Mouse (Mus musculus) heart, adult 2 months (tissue): Measurements from ENCODE around the gene Crtc2. TPM values are rescaled to one million over a fixed set of nuclear protein-coding genes. Genes with fewer than 3 reads are reported as not detected.

Experiments
- DNase-seq, 2 experiments: peaks; one replicate each; pipeline ENCODE4 v3.0.0; 2021
- H3K27ac ChIP-seq: fragments of 200-600 bp; 2 replicates; pipeline ENCODE4 v1.8.1; 2022
- H3K27me3 ChIP-seq: fragments of 200-500 bp; 2 replicates; pipeline ENCODE4 v1.6.1; 2012; ENCODE audit warnings: mild to moderate bottlenecking, low read length, inconsistent platforms, mixed read lengths; ENCODE audit not compliant: control insufficient read depth, insufficient read depth
- H3K36me3 ChIP-seq: fragments of 200-500 bp; 2 replicates; pipeline ENCODE4 v1.6.1; 2012; ENCODE audit warnings: low read length, inconsistent platforms; ENCODE audit not compliant: control insufficient read depth, insufficient read depth
- H3K4me1 ChIP-seq: fragments of 200-500 bp; 2 replicates; pipeline ENCODE4 v1.6.1; 2011; ENCODE audit warnings: low read length; ENCODE audit not compliant: control insufficient read depth, insufficient read depth
- H3K4me3 ChIP-seq: fragments of 200-600 bp; 2 replicates; pipeline ENCODE4 v1.8.1; 2022
- H3K79me2 ChIP-seq: fragments of 200-500 bp; replicated peaks from 2 replicates; pipeline ENCODE4 v1.6.1; 2012; ENCODE audit warnings: mild to moderate bottlenecking, inconsistent platforms, low read length, moderate library complexity, mixed read lengths; ENCODE audit not compliant: control insufficient read depth, insufficient read depth
- H3K9ac ChIP-seq: fragments of 200-500 bp; 2 replicates; pipeline ENCODE4 v1.6.1; 2012; ENCODE audit warnings: low read depth, mild to moderate bottlenecking, control low read depth, inconsistent platforms, low read length, mixed read lengths
- CTCF ChIP-seq: fragments of 200-600 bp; IDR thresholded peaks from 2 replicates; pipeline ENCODE4 v1.8.1; 2022; ENCODE audit warnings: antibody characterized with exemption, mild to moderate bottlenecking, moderate library complexity
- EP300 ChIP-seq: fragments of 200-500 bp; IDR thresholded peaks from 2 replicates; pipeline ENCODE4 v1.6.1; 2011; ENCODE audit warnings: low read depth, low read length, control low read depth; ENCODE audit not compliant: insufficient read depth
- POLR2A ChIP-seq: fragments of 200-500 bp; IDR thresholded peaks from 2 replicates; pipeline ENCODE4 v1.6.1; 2011; ENCODE audit warnings: mild to moderate bottlenecking, low read depth, low read length, control low read depth; ENCODE audit not compliant: insufficient read depth
- WGBS: fragments of 180-500 bp; shearing (Covaris S2); methylation state at CpG from one replicate; pipeline ENCODE4 v1.1.7; 2018; 5-methylcytosine and 5-hydroxymethylcytosine counted together
- intact Hi-C: fragments of 180-260 bp; cut with DNase I; formaldehyde crosslinking; loops from one replicate; pipeline ENCODE4 v1.15.1; 2025
- polyA plus RNA-seq: library from polyadenylated mRNA; depleted of rRNA; stranded (reverse); fragments of >200 nt; gene quantifications from 2 replicates; pipeline ENCODE4 v1.2.3, GENCODE M21; 2012
- total RNA-seq, 2 experiments: library from RNA; stranded (reverse); gene quantifications; 2 replicates each; pipeline ENCODE4 v1.2.3; 2021

The Crtc2 gene
- total and polyA plus RNA-seq, 3 experiments = 16.6 to 32.9 (median 17.1) TPM

DNA sequence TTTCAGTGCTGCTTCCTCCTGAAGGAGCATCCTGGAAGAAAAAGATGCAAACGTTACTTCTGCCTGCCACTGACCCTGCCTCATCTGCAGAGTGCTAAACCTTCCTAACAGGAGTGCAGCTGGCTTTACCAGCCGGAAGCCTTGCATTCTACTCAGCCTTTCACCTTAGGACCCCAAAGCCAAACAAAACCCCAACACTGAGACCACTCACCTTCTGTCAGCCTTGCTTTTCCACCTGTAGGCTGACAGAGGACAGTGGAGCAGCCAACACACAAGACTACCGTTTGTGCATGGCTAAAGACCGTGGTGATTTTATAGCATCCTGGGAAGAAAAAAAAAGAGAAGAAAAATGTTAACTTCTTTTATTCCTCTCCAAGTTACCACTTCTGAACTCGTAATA, 41.2 kb upstream of the Crtc2 start:
- H3K27ac ChIP-seq = peak overlapping the region; percentile 96
- intact Hi-C loops = loop anchor here (5.0 kb wide), 1 partner anchor 55 kb away; the partner anchor contains the start of gene Dennd4b
- peak overlapping the region; percentile 22 for H3K9ac ChIP-seq
- H3K27me3 ChIP-seq = no peaks in the 10 kb centered on the region
- peaks cover 2% of the 10 kb centered on the region; the same call in 1 of the 2 replicates for H3K79me2 ChIP-seq
- H3K36me3 ChIP-seq = peaks cover 25% of the 10 kb centered on the region
- 7% methylated on average over 5 of the region's 5 CpGs for WGBS
- TF ChIP-seq POLR2A = no peak
- TF ChIP-seq EP300 = no peak
- TF ChIP-seq CTCF = no peak
- DNase-seq = no peak
- peak overlapping the region; percentile 98 for H3K4me3 ChIP-seq
- peaks cover 8% of the 10 kb centered on the region for H3K4me1 ChIP-seq

DNA sequence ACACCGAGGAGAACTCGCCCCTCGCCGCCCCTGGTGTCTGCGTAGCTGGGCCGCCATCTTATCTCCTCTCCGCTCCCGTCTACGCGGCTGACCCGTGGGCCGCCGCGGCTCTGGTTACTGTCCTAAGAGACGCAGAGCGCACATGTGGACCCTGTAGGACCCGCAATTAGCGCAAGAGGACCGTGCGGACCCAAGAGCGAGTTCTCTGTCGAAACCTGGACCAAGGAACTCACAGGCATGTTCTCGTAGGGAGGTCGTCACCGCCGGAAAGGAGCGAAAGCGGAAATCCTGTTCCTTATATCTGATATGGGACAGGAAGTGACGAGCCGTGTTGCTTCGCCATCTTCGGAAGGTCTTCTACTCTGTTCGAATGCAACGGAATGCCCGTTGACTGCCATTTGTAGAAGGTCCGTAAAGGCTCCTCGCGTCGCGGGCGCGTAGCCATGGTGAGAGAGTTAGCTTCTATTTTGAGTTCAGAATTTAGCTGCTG, 40.5 kb upstream of the Crtc2 start, which contains the start of the genes Rps27 and Rab13:
Rps27 (minus strand) TSS at position 275 of the 490 bp plus-strand sequence.
Rab13 (plus strand) TSS at position 319 of the 490 bp plus-strand sequence.
- DNase-seq = peak; percentile 87 to 92
- H3K4me1 ChIP-seq = peaks cover 8% of the 10 kb centered on the region
- under 1% methylated on average over 42 of the region's 42 CpGs for WGBS
- TF ChIP-seq CTCF = no peak
- TF ChIP-seq POLR2A = peak; percentile 100
- peak; percentile 91 for TF ChIP-seq EP300
- H3K9ac ChIP-seq = peak within 1 kb of the TSS; percentile 80
- no peaks in the 10 kb centered on the region for H3K27me3 ChIP-seq
- intact Hi-C loops = loop anchor here (5.0 kb wide), 1 partner anchor 54 kb away; the partner anchor contains the start of gene Dennd4b
- peak within 1 kb of the TSS; percentile 98 for H3K4me3 ChIP-seq
- peaks cover 2% of the 10 kb centered on the region; the same call in 1 of the 2 replicates for H3K79me2 ChIP-seq
- peaks cover 25% of the 10 kb centered on the region for H3K36me3 ChIP-seq
- peak within 1 kb of the TSS; percentile 96 for H3K27ac ChIP-seq

DNA sequence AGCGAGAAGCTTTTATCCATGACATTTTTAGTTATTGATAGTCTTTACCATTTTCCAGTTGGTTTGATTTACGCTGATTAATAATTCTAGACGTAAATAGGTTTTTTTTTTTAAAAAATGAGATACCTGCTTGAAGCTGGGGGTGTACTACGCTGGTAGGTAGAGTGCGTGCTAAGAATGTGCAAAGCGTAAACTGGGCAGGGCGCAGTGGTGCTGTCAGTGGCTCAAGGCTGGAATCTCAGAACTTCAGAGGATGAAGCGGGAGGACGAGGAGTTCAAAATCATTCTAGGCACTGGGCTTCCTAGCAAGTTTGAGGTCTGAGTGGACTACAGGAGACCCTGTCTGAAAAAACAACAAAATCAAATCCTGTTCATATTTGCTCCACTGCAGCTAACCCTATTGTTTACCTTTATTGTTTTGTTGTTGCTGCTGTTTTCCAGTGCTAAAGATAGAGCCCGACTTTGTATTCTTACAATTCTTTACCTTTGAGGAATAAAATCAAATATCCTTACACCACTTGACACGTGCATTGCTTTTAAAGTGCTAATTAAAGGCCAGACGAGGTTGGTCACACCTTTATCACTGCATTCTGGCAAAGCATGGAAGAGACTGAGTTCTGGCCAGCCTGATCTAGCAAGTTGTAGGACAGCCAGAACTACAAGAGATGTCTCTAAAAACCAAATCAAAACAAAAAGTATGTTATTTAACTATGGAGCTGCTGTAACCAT, 39.8 kb upstream of the Crtc2 start:
- Histone ChIP-seq H3K4me3 (peak overlapping the region; percentile 98), H3K79me2 (peaks cover 2% of the 10 kb centered on the region; the same call in 1 of the 2 replicates), H3K9ac (0 out of 2 replicates have a peak overlapping the region, but pooled peaks have one; percentile 11), H3K36me3 (peaks cover 25% of the 10 kb centered on the region), H3K4me1 (peaks cover 8% of the 10 kb centered on the region), H3K27me3 (no peaks in the 10 kb centered on the region), H3K27ac (peak overlapping the region; percentile 96)
- TF ChIP-seq POLR2A (no peak), CTCF (no peak), EP300 (no peak)
- intact Hi-C loops = loop anchor here (5.0 kb wide), 1 partner anchor 53 kb away; the partner anchor contains the start of gene Dennd4b
- DNase-seq = peak in 1 of 2 experiments; percentile 31
- 14% methylated on average over 12 of the region's 12 CpGs for WGBS

DNA sequence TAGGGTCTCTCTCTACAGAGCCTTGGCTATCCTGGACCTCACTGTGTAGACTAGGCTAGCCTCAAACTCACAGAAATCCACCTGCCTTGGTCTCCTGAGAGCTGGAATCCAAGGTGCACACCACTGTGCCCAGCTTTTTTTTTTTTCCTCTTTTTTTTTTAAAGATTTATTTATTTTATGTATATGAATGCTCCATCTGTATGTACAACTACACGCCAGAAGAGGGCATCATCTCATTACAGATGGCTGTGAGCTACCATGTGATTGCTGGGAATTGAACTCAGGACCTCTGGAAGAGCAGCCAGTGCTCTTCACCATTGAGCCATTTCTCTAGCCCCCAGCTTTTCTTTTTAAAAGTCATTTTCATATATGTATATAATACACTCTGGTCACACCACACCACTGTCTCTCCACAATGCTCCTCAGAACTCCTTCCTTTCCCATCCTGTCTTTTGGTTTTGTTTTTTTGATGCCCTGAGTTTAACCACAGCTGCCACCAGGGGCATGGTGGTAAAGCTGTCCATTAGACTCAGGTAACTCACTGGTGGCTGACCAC, 38.1 kb upstream of the Crtc2 start:
- TF ChIP-seq POLR2A (no peak), EP300 (no peak), CTCF (peak; percentile 55)
- peaks cover 10% of the 10 kb centered on the region for H3K4me1 ChIP-seq
- H3K27ac ChIP-seq = no peak overlapping the region
- peaks cover 19% of the 10 kb centered on the region for H3K36me3 ChIP-seq
- H3K79me2 ChIP-seq = peaks cover 2% of the 10 kb centered on the region; the same call in 1 of the 2 replicates
- no peak overlapping the region for H3K9ac ChIP-seq
- H3K4me3 ChIP-seq = no peak overlapping the region
- no peak for DNase-seq
- intact Hi-C loops = loop anchor here (1.0 kb wide), 1 partner anchor 158 kb away; no protein-coding TSS in a partner anchor
- WGBS = 60% methylated on average over 1 of the region's 1 CpGs
- no peaks in the 10 kb centered on the region for H3K27me3 ChIP-seq

DNA sequence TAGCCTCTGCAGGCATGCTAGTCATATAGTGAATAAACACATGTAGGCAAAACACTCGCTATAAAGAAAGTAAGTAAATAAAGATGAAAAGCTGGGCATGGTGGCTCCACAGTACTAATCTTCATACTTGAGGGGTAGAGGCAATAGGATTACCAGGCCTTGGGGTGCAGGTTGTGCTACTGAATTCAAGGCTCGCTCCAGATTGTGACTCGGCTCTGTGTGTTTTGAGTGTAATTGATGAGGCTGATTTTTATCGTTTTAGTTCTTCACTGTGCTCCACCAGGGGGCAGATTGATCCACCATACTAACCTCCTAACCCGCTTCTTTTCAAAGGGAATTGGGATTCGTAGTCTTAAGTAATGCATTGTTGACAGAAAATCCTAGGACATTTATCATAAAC, 33.9 kb upstream of the Crtc2 start:
- H3K79me2 ChIP-seq = no peaks in the 10 kb centered on the region
- intact Hi-C loops = loop anchor here (1.0 to 5.0 kb wide), 4 partner anchors 35 to 247 kb away; partner anchors contain the start of genes Crtc2, Dennd4b and Npr1
- H3K4me1 ChIP-seq = peaks cover 3% of the 10 kb centered on the region
- peak overlapping the region; percentile 79; the same call in 1 of the 2 replicates for H3K9ac ChIP-seq
- H3K4me3 ChIP-seq = peak overlapping the region; percentile 69
- WGBS = 11% methylated on average over 6 of the region's 6 CpGs
- TF ChIP-seq CTCF = peak; percentile 83
- no peak for TF ChIP-seq EP300
- H3K36me3 ChIP-seq = no peaks in the 10 kb centered on the region
- H3K27ac ChIP-seq = peak overlapping the region; percentile 95
- peak; percentile 45 to 50 for DNase-seq
- no peaks in the 10 kb centered on the region for H3K27me3 ChIP-seq
